Mouse (Mus musculus) midbrain, embryonic 15.5 days (tissue): ENCODE measurements around the gene Lmo7. TPM values are rescaled to one million over a fixed set of nuclear protein-coding genes. Genes with fewer than 3 reads are reported as not detected.
A peak's percentile ranks its signal among the peaks of the same experiment; 100 is the strongest.

Experiments used
- ATAC-seq: fragments of 200-750 bp; cut with Nextera tagmentation; replicated peaks from 2 replicates; pipeline ENCODE4 v1.8.0; 2017; ENCODE audit warnings: moderate TSS enrichment
- H3K27ac ChIP-seq: fragments of 300-500 bp; sonication (generic); 2 replicates; pipeline ENCODE4 v1.5.1; 2015; ENCODE audit warnings: mild to moderate bottlenecking, inconsistent platforms
- H3K27me3 ChIP-seq: fragments of 300-500 bp; sonication (generic); replicated peaks from 2 replicates; pipeline ENCODE4 v1.6.1; 2015; ENCODE audit warnings: inconsistent platforms
- H3K36me3 ChIP-seq: fragments of 300-500 bp; sonication (generic); replicated peaks from 2 replicates; pipeline ENCODE4 v1.6.1; 2015; ENCODE audit warnings: inconsistent platforms
- H3K4me1 ChIP-seq: fragments of 300-500 bp; sonication (generic); 2 replicates; pipeline ENCODE4 v1.6.1; 2015; ENCODE audit warnings: inconsistent platforms
- H3K4me2 ChIP-seq: fragments of 300-500 bp; sonication (generic); 2 replicates; pipeline ENCODE4 v1.6.1; 2015; ENCODE audit warnings: inconsistent platforms, mild to moderate bottlenecking, moderate library complexity
- H3K4me3 ChIP-seq: fragments of 300-500 bp; sonication (generic); 2 replicates; pipeline ENCODE4 v1.5.1; 2015; ENCODE audit warnings: mild to moderate bottlenecking, inconsistent platforms
- H3K9ac ChIP-seq: fragments of 300-500 bp; sonication (generic); 2 replicates; pipeline ENCODE4 v1.6.1; 2015; ENCODE audit warnings: mild to moderate bottlenecking, inconsistent platforms
- H3K9me3 ChIP-seq: fragments of 300-500 bp; sonication (generic); 2 replicates; pipeline ENCODE4 v1.6.1; 2016; ENCODE audit warnings: inconsistent platforms
- WGBS: fragments of 180-500 bp; shearing (Covaris S2); methylation state at CpG from one replicate; pipeline ENCODE4 v1.1.7; 2015; ENCODE audit warnings: mixed read lengths; 5-methylcytosine and 5-hydroxymethylcytosine counted together
- polyA plus RNA-seq: library from polyadenylated mRNA; unstranded; fragments of >200 nt; fragmentation: Nextera tagmentation; extraction: Ambion mirVana; gene quantifications from 2 replicates; pipeline ENCODE4 v1.2.1, GENCODE M21; 2015

The Lmo7 gene
- polyA plus RNA-seq, 1 experiment from 2014 or later = 2.3 TPM

DNA sequence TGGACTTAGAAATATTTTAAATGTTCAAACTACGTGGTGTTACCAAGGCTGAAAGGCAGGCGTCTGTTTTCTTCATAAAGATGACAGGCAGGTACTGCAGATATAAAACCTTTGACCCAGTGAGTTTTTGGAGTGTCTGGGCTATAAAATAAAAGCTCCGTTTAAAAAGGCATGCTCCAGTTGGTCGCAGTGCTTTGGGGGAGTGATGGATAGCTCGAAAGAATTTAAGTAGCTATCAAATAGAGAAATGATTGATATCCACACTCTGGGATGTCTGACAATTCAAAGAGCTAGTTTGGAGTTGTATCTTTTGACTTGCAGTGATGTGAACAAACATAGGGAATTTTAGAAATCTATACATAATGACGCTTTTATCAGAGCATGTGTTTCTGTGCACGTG lies 171.7 kb downstream of the Lmo7 start:
- no peaks in the 10 kb centered on the region for H3K36me3 ChIP-seq
- H3K27me3 ChIP-seq = no peaks in the 10 kb centered on the region
- H3K4me3 ChIP-seq = no peak overlapping the region
- no peak for ATAC-seq
- 83% methylated on average over 7 of the region's 7 CpGs for WGBS
- no peaks in the 10 kb centered on the region for H3K9me3 ChIP-seq
- H3K4me1 ChIP-seq = no peaks in the 10 kb centered on the region
- no peak overlapping the region for H3K9ac ChIP-seq
- no peak overlapping the region for H3K27ac ChIP-seq
- no peak overlapping the region for H3K4me2 ChIP-seq

DNA sequence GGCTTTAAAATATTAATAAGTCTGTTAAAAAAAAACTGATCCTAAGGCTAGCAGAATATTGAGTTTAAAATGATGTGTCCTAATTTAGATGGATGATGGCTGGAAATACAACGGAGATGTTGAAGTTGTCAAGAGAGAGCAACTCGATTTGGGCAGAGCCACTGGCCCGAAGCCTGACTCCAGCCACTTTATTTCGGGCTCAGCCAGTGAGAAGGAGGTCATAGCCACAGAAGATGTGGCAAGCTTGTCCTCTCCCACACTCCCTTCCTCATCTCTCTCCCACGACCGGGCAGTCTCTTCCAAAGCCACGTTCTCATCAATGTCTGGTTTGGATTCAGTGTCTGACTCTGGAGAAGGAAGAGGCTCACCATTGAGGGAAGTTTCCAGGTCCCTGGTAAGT lies 172.2 kb downstream of the Lmo7 start:
- Histone ChIP-seq H3K4me1 (no peaks in the 10 kb centered on the region), H3K9me3 (no peaks in the 10 kb centered on the region), H3K36me3 (no peaks in the 10 kb centered on the region), H3K27me3 (no peaks in the 10 kb centered on the region), H3K4me2 (no peak overlapping the region), H3K9ac (no peak overlapping the region), H3K27ac (no peak overlapping the region), H3K4me3 (no peak overlapping the region)
- 87% methylated on average over 7 of the region's 7 CpGs for WGBS
- ATAC-seq = no peak

DNA sequence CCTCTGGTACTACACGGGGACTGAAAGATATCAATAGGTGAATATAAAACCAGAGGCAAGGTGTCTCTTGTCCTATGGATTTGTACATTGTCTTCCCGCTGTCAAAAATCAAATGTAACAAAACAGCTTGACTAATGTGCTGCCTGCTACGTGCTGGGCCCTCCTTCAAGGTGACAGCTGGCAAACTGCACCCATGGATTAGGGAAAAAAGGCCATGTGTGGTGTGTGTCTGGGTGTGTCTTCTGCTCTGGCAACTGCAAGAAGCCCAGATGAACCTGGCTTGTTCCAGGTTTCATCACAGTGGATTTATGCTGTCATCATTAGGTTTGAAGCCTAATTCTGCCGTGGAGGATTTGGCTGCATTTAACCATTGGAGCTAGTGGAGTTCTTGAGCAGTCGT lies 174.0 kb downstream of the Lmo7 start:
- H3K36me3 ChIP-seq = no peaks in the 10 kb centered on the region
- no peak overlapping the region for H3K4me3 ChIP-seq
- ATAC-seq = no peak
- H3K9me3 ChIP-seq = no peaks in the 10 kb centered on the region
- H3K27ac ChIP-seq = no peak overlapping the region
- whole genome bisulfite sequencing = 78% methylated on average over 5 of the region's 5 CpGs
- no peak overlapping the region for H3K9ac ChIP-seq
- H3K4me2 ChIP-seq = no peak overlapping the region
- no peaks in the 10 kb centered on the region for H3K4me1 ChIP-seq
- H3K27me3 ChIP-seq = no peaks in the 10 kb centered on the region

DNA sequence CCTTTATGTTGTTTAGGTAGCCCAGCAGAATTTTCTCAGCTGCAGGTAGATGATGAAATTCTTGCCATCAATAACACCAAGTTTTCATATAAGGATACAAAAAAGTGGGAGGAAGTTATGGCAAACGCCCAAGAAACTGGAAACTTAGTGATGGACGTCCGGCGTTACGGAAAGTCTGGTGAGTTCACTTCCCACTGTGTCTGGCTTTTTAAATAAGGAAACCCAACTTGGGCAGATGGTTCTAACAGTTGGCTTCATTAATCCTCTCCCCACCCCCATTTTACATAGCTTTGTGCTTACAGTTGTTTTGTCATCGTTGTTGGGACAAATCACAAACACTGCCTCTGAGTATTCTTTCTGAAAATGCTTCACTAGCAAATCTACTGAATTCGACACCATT lies 182.2 kb downstream of the Lmo7 start:
- Histone ChIP-seq H3K4me2 (no peak overlapping the region), H3K4me1 (no peaks in the 10 kb centered on the region), H3K36me3 (no peaks in the 10 kb centered on the region), H3K9me3 (no peaks in the 10 kb centered on the region), H3K9ac (no peak overlapping the region), H3K27ac (no peak overlapping the region), H3K27me3 (no peaks in the 10 kb centered on the region), H3K4me3 (no peak overlapping the region)
- 85% methylated on average over 7 of the region's 7 CpGs for WGBS
- no peak for ATAC-seq

DNA sequence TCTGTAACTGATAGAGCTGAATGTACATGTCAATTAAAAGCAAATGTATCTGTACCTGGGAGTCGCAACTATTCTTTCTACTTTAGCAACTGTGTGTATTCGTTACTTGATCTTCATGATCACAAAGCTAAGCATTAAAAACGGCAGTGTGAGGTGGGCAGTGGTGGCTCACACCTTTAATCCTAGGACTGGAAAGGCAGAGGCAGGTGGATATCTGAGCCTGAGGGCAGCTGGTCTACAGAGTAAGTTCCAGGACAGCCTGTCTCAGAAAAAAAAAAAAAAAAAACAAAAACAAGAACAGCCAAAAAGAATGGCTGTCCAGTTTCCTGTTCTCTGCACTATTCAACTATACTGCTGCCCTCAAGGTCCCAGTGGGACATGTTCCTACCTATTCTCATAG lies 182.6 kb downstream of the Lmo7 start:
- WGBS = 88% methylated on average over 3 of the region's 3 CpGs
- no peak overlapping the region for H3K4me3 ChIP-seq
- no peak overlapping the region for H3K4me2 ChIP-seq
- H3K27me3 ChIP-seq = no peaks in the 10 kb centered on the region
- no peak overlapping the region for H3K27ac ChIP-seq
- no peaks in the 10 kb centered on the region for H3K9me3 ChIP-seq
- H3K36me3 ChIP-seq = no peaks in the 10 kb centered on the region
- no peak overlapping the region for H3K9ac ChIP-seq
- no peak for ATAC-seq
- H3K4me1 ChIP-seq = no peaks in the 10 kb centered on the region

DNA sequence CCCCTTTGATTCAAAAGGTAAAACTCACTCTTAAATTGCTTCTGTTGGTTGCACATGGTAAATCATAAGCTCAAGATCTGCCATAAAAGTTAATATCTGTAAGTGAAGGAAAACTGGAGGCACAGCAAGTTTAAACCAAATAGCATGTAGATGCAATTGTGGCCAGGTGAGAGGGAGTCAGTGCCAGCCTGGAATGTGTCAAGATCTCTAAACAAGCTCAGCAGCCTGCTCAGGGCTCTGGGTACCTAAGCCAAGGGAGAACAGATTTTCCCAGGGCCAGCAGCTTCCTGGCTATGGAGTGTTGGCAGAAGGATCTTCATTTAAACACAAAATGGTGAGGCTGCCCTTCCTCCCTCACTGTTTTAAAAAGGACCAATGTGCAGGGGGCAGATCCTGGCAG lies 184.6 kb downstream of the Lmo7 start:
- Histone ChIP-seq H3K27me3 (no peaks in the 10 kb centered on the region), H3K4me1 (no peaks in the 10 kb centered on the region), H3K36me3 (no peaks in the 10 kb centered on the region), H3K4me3 (no peak overlapping the region), H3K4me2 (no peak overlapping the region), H3K9ac (no peak overlapping the region), H3K27ac (no peak overlapping the region), H3K9me3 (no peaks in the 10 kb centered on the region)
- ATAC-seq = no peak

DNA sequence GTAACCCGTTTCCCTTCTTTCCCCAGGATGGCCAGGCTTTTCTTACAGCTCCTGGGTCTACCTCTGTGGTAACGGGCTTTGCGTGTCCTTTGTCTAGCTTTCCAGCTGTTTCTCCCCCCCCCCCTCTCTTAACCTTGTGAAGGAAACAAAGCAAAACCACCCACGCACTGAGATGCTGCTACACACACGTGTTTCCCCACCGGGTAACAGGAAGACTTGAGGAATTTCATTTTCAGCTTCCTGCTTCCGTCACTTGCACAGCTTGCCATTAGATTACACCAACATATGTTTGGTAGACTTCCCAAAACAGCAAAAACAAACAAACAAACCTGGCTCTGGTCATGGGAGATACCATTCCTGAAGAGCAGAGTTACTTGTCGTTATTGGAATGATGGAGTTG lies 186.1 kb downstream of the Lmo7 start:
- Histone ChIP-seq H3K4me2 (no peak overlapping the region), H3K9me3 (no peaks in the 10 kb centered on the region), H3K4me1 (no peaks in the 10 kb centered on the region), H3K36me3 (no peaks in the 10 kb centered on the region), H3K27ac (no peak overlapping the region), H3K4me3 (no peak overlapping the region), H3K9ac (no peak overlapping the region), H3K27me3 (no peaks in the 10 kb centered on the region)
- WGBS = 76% methylated on average over 8 of the region's 8 CpGs
- ATAC-seq = no peak

DNA sequence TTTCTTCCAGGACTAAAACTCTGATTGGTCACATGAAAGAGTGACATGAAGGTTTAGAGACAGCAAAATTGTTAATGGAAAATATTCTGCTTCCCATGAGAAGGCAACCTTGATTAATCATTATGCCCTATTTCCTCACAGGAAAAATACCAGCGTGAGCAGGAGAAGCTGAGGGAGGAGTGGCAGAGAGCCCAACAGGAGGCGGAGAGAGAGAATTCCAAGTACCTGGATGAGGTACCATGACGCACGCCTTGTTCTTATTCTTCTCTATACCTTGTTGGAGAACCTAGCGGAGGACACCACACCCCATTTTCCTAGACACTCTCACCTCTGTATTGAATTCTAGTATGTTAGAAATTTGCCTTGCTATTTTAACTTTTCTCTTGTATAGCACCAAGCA lies 188.7 kb downstream of the Lmo7 start:
- Histone ChIP-seq H3K4me2 (no peak overlapping the region), H3K36me3 (no peaks in the 10 kb centered on the region), H3K27ac (no peak overlapping the region), H3K27me3 (no peaks in the 10 kb centered on the region), H3K4me3 (no peak overlapping the region), H3K9ac (no peak overlapping the region), H3K4me1 (no peaks in the 10 kb centered on the region), H3K9me3 (no peaks in the 10 kb centered on the region)
- 94% methylated on average over 5 of the region's 5 CpGs for WGBS
- no peak for ATAC-seq

DNA sequence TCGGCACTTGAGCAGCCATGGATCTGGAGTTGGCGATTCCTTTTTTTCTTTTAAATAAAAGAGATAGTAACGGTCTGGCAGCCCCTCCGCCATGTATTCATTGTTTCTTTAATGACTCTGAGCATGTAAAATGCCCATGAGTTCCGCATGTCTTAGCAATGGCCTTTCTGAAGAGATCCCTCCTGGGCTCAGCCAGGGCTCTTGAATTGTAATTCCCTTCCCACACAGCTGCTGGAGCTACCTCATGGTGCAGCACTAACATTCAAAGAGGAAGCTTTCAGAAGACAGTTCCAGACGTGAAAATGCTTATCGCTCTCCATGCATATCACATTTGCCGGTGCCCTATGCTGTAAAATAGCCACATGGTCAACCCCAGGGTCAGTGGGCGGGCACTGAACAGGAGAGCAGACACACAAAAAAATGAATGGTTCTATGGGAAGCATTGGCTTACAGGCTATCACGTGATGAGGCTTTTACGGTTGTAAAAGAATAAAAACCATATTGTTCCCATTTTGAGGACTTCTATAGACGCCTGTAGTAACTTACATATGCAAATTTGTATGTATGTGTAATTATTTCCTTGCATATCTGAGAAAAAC lies 198.0 kb downstream of the Lmo7 start:
- no peak overlapping the region for H3K4me3 ChIP-seq
- no peaks in the 10 kb centered on the region for H3K27me3 ChIP-seq
- ATAC-seq = no peak
- H3K36me3 ChIP-seq = no peaks in the 10 kb centered on the region
- WGBS = 58% methylated on average over 12 of the region's 12 CpGs
- no peak overlapping the region for H3K4me2 ChIP-seq
- H3K27ac ChIP-seq = no peak overlapping the region
- no peaks in the 10 kb centered on the region for H3K9me3 ChIP-seq
- H3K9ac ChIP-seq = no peak overlapping the region
- H3K4me1 ChIP-seq = no peaks in the 10 kb centered on the region

DNA sequence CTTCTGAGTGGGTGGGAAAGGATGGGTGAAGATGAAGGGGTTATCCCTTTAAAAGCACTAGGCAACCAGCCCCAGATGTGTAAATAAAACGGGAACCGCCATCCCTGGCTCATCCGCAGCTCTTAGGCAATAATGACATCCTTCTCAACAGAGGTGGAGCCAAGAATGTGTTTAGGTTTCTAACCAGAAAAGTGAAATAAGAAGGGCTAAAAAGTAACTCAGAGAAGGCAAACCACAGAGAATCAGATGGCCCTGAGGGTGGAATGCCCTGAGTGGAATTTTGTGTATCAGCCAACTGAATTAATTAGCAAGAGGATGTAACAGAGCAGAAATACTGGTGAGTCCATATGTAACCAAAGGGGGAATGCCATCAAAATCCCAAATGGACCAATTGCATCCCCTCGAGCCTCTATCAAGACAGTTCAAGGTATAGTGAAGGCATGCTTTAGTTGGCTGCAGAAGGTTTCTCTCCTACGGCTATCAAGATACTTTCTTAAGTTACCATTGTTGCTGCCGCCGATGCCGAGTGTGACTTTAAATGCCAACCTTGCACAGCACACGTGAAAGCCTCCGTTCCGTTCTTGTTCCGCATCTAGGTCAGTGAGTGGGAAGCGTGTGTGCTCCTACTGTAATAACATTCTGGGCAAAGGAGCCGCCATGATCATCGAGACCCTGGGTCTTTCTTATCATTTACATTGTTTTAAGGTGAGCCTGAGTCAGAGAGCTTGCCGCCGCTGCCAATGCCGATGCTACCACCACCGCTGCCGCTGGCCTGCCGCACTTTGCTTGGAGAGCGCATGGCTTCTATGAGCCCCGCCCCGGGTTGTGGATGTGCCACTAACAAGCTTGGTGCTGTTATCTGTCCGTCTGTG lies 201.1 kb downstream of the Lmo7 start:
- H3K9me3 ChIP-seq = no peaks in the 10 kb centered on the region
- no peaks in the 10 kb centered on the region for H3K27me3 ChIP-seq
- no peak overlapping the region for H3K27ac ChIP-seq
- H3K36me3 ChIP-seq = no peaks in the 10 kb centered on the region
- 96% methylated on average over 25 of the region's 25 CpGs for WGBS
- H3K4me2 ChIP-seq = no peak overlapping the region
- no peaks in the 10 kb centered on the region for H3K4me1 ChIP-seq
- no peak overlapping the region for H3K4me3 ChIP-seq
- ATAC-seq = no peak
- no peak overlapping the region for H3K9ac ChIP-seq

DNA sequence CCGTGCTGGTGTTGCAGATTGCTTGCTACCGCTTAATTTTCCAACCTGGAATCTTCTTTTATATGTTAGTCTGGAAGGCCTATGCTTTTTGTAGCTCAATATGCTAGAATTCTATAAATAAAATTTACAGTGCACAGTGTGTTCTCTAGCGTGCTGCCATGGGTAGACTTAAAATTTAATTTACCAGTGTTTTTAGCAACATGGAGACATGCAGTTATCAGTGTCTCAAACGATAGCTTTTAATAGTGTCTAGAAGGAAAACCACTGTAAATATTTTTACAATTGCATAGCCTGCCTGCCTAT lies 201.6 kb downstream of the Lmo7 start:
- H3K4me1 ChIP-seq = no peaks in the 10 kb centered on the region
- no peaks in the 10 kb centered on the region for H3K36me3 ChIP-seq
- ATAC-seq = no peak
- H3K27me3 ChIP-seq = no peaks in the 10 kb centered on the region
- H3K9me3 ChIP-seq = no peaks in the 10 kb centered on the region
- H3K9ac ChIP-seq = no peak overlapping the region
- no peak overlapping the region for H3K27ac ChIP-seq
- no peak overlapping the region for H3K4me2 ChIP-seq
- WGBS = 96% methylated on average over 4 of the region's 4 CpGs
- no peak overlapping the region for H3K4me3 ChIP-seq

DNA sequence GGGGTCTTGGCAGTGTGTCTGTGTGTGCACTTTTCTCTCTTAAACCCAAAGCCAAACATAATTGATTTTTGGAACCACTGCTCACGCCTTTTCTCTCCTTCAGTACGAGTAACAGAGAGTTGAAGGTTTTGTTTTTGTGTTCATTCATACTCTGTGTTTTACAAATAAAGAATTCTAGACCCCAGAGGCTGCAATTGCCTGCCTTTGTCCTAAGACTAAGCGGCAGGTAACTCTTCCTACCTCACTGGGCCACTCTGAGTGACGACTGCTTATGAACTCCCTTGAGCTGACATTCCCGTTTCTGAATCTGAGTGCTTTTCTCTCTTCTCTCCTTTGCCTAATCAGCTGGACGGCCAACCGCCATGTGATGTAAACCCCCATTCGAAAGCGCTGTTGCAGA lies 203.8 kb downstream of the Lmo7 start:
- Histone ChIP-seq H3K9ac (no peak overlapping the region), H3K27me3 (no peaks in the 10 kb centered on the region), H3K27ac (no peak overlapping the region), H3K4me1 (no peaks in the 10 kb centered on the region), H3K4me2 (no peak overlapping the region), H3K9me3 (no peaks in the 10 kb centered on the region), H3K36me3 (no peaks in the 10 kb centered on the region), H3K4me3 (no peak overlapping the region)
- ATAC-seq = no peak
- 71% methylated on average over 9 of the region's 9 CpGs for WGBS

DNA sequence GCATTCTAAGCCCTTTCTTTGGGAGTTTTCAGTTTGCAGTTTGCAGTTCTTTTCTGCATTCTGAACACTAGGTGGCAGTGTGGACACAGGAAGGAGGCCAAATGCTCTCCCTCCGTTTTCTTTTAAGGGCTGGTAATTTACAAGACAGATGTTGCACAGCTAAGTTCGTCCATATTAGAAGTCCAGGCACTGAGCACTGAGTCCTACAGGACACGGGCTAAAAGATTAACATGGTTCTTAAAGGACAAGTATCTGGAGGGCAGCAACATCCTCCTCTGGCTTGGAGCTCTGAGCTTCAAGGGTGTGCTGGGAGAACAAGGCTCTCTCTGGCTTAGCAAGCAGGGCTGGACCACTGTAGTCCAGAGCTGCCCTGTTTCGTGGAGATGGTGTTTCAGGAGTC lies 213.2 kb downstream of the Lmo7 start:
- no peak overlapping the region for H3K27ac ChIP-seq
- H3K4me3 ChIP-seq = no peak overlapping the region
- WGBS = 2% methylated on average over 4 of the region's 4 CpGs
- H3K4me1 ChIP-seq = 0 out of 2 replicates have a peak, but pooled peaks cover 4% of the 10 kb centered on the region
- H3K4me2 ChIP-seq = peak overlapping the region; percentile 22; the same call in 1 of the 2 replicates
- no peaks in the 10 kb centered on the region for H3K27me3 ChIP-seq
- H3K36me3 ChIP-seq = no peaks in the 10 kb centered on the region
- H3K9me3 ChIP-seq = no peaks in the 10 kb centered on the region
- ATAC-seq = peak; percentile 62
- no peak overlapping the region for H3K9ac ChIP-seq
